Mouse (Mus musculus) neural tube, embryonic 14.5 days (tissue): ENCODE measurements around the gene Rbx1. TPM values are rescaled to one million over a fixed set of nuclear protein-coding genes. Genes with fewer than 3 reads are reported as not detected.
A peak's percentile ranks its signal among the peaks of the same experiment; 100 is the strongest.

Experiments used
- ATAC-seq: fragments of 200-750 bp; cut with Nextera tagmentation; 2 replicates; pipeline ENCODE4 v1.8.0; 2017; ENCODE audit warnings: low read depth, mild to moderate bottlenecking, moderate TSS enrichment, moderate library complexity
- H3K27ac ChIP-seq: fragments of 300-500 bp; sonication (generic); 2 replicates; pipeline ENCODE4 v1.5.1; 2014; ENCODE audit warnings: low read depth, mild to moderate bottlenecking, control low read depth, low read length, moderate library complexity, mixed read lengths
- H3K27me3 ChIP-seq: fragments of 300-500 bp; sonication (generic); 2 replicates; pipeline ENCODE4 v1.6.1; 2014; ENCODE audit warnings: low read length; ENCODE audit not compliant: control insufficient read depth, insufficient read depth
- H3K36me3 ChIP-seq: fragments of 300-500 bp; sonication (generic); 2 replicates; pipeline ENCODE4 v1.6.1; 2014; ENCODE audit warnings: low read length, mixed read lengths; ENCODE audit not compliant: control insufficient read depth, insufficient read depth
- H3K4me1 ChIP-seq: fragments of 300-500 bp; sonication (generic); 2 replicates; pipeline ENCODE4 v1.6.1; 2014; ENCODE audit warnings: low read length; ENCODE audit not compliant: control insufficient read depth, insufficient read depth
- H3K4me2 ChIP-seq: fragments of 300-500 bp; sonication (generic); 2 replicates; pipeline ENCODE4 v1.6.1; 2014; ENCODE audit warnings: mild to moderate bottlenecking, low read depth, low read length, control low read depth
- H3K4me3 ChIP-seq: fragments of 300-500 bp; sonication (generic); 2 replicates; pipeline ENCODE4 v1.5.1; 2014; ENCODE audit warnings: low read depth, low read length, control low read depth, mixed read lengths
- H3K9ac ChIP-seq: fragments of 300-500 bp; sonication (generic); replicated peaks from 2 replicates; pipeline ENCODE4 v1.6.1; 2014; ENCODE audit warnings: low read depth, mild to moderate bottlenecking, control low read depth, low read length, mixed read lengths
- H3K9me3 ChIP-seq: fragments of 300-500 bp; sonication (generic); 2 replicates; pipeline ENCODE4 v1.6.1; 2016; ENCODE audit warnings: low read length; ENCODE audit not compliant: control insufficient read depth
- WGBS: fragments of 180-500 bp; shearing (Covaris S2); extraction: QIAGEN DNeasy Blood & Tissue Kit; methylation state at CpG from one replicate; pipeline ENCODE4 v1.1.7; 2014; 5-methylcytosine and 5-hydroxymethylcytosine counted together
- polyA plus RNA-seq: library from polyadenylated mRNA; unstranded; fragments of >200 nt; fragmentation: Nextera tagmentation; extraction: Ambion mirVana; gene quantifications from 2 replicates; pipeline ENCODE4 v1.2.1, GENCODE M21; 2014

Rbx1 gene
- polyA plus RNA-seq, 1 experiment from 2014 or later: 456 TPM

GRCm38 (mm10) chr15:81523169-81523871, 57.2 kb downstream of the Rbx1 start:
- no peaks in the 10 kb centered on the region for H3K4me1 ChIP-seq
- 0 out of 2 replicates have a peak, but pooled peaks cover 2% of the 10 kb centered on the region for H3K27me3 ChIP-seq
- WGBS: under 1% methylated on average over 41 of the region's 41 CpGs
- H3K4me2 ChIP-seq: peak overlapping the region; percentile 71
- no peaks in the 10 kb centered on the region for H3K9me3 ChIP-seq
- no peaks in the 10 kb centered on the region for H3K36me3 ChIP-seq
- peak overlapping the region; percentile 54 for H3K4me3 ChIP-seq
- H3K27ac ChIP-seq: peak overlapping the region; percentile 75
- peak; percentile 95 for ATAC-seq
- H3K9ac ChIP-seq: peak overlapping the region; percentile 69

GRCm38 (mm10) chr15:81523901-81524300, 57.8 kb downstream of the Rbx1 start:
- Histone ChIP-seq H3K27ac (no peak overlapping the region), H3K36me3 (no peaks in the 10 kb centered on the region), H3K9ac (peak overlapping the region; percentile 69), H3K9me3 (no peaks in the 10 kb centered on the region), H3K4me2 (peak overlapping the region; percentile 71), H3K4me1 (no peaks in the 10 kb centered on the region), H3K27me3 (0 out of 2 replicates have a peak, but pooled peaks cover 2% of the 10 kb centered on the region), H3K4me3 (peak overlapping the region; percentile 54)
- under 1% methylated on average over 12 of the region's 12 CpGs for WGBS
- ATAC-seq: no peak

Other genes with a start within 250 kb of the Rbx1 start
- 2.3 and 3.5 TPM in 2 replicates for gene Mchr1, start 230.8 kb upstream of the Rbx1 start, polyA plus RNA-seq
- 148 and 157 TPM in 2 replicates for gene Slc25a17, start 105.5 kb upstream of the Rbx1 start, polyA plus RNA-seq
- gene St13, start 66.2 kb upstream of the Rbx1 start, polyA plus RNA-seq: 173 and 184 TPM in 2 replicates
- 6.6 and 8.0 TPM in 2 replicates for gene Xpnpep3, start 66.2 kb upstream of the Rbx1 start, polyA plus RNA-seq
- 0.90 and 1.7 TPM in 2 replicates for gene Dnajb7, start 58.0 kb upstream of the Rbx1 start, polyA plus RNA-seq
- 28.4 and 37.3 TPM in 2 replicates for gene Ep300, start 119.1 kb downstream of the Rbx1 start, polyA plus RNA-seq
- gene L3mbtl2, start 197.6 kb downstream of the Rbx1 start, polyA plus RNA-seq: 25.0 and 26.8 TPM in 2 replicates
- gene Chadl, start 231.0 kb downstream of the Rbx1 start, polyA plus RNA-seq: 19.9 and 32.3 TPM in 2 replicates